Mouse (Mus musculus) G1E (cell line): ENCODE data around the gene Wdr24.

Experiments
- CTCF ChIP-seq: IDR thresholded peaks from 2 replicates; pipeline ENCODE4 v1.5.1; 2012; ENCODE audit warnings: low read depth, low read length, inconsistent platforms, mixed read lengths
- GATA1 ChIP-seq: IDR thresholded peaks from 2 replicates; pipeline ENCODE4 v1.6.1; 2012; ENCODE audit warnings: borderline replicate concordance, low read length, inconsistent platforms, mixed read lengths
- POLR2AphosphoS5 ChIP-seq: IDR thresholded peaks from 2 replicates; pipeline ENCODE4 v1.6.1; 2012; ENCODE audit warnings: low read depth, low read length, inconsistent platforms; ENCODE audit not compliant: insufficient replicate concordance
- TAL1 ChIP-seq: conservative IDR thresholded peaks from 2 replicates; pipeline ENCODE4 v1.6.1; 2012; ENCODE audit warnings: low read depth, low read length, inconsistent platforms, mixed read lengths

DNA sequence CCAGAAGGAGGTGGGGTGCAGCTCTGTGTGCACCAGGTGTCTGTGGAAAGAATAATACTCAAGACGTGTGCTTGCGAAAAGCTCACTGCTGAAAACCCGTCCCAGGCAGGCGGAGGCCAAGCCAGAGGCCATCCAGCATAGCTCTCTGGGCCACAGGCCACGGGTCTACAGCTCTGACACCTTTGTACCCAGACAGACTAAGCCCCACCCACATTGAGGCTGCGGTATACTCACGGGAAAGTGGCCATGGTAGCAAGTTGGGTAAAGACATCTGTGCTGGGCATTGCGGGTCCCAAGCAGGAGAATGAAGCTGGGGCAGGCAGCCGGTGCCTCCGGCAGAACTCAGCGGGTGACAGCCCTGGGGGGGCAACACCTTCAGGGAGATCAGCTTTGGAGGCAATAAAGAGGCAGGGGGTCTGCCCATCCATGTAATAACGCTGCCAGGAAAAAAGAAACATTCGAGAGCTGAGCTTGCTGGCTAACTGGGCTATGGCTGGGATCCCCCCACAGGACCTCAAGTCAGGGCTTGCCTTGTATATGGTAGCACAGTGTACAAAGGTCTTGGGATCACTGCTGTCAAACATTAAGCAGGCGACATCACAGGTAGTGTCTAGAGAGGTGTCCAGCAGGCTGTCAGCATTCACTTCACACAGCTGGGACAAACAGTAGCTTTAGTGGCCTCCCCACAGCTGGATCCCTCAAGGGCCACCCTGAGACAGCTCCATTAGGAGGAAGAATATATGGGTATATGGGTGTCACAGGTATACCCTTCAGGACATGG, 16.2 kb downstream of the Wdr24 start:
- no peak for TF ChIP-seq CTCF
- TF ChIP-seq GATA1 = no peak
- TF ChIP-seq POLR2AphosphoS5 = no peak
- no peak for TF ChIP-seq TAL1
